Mouse (Mus musculus) hindbrain, embryonic 10.5 days (tissue): Measurements from ENCODE around the gene Troap. TPM values are rescaled to one million over a fixed set of nuclear protein-coding genes. Genes with fewer than 3 reads are reported as not detected.
A peak's percentile ranks its signal among the peaks of the same experiment; 100 is the strongest.

Source experiments
- DNase-seq: peaks from one replicate; pipeline ENCODE4 v3.0.0-alpha.2; 2017; ENCODE audit warnings: low spot score
- H3K27ac ChIP-seq: fragments of 300-500 bp; sonication (generic); 2 replicates; pipeline ENCODE4 v1.5.1; 2016; ENCODE audit warnings: mild to moderate bottlenecking, moderate library complexity
- H3K27me3 ChIP-seq: fragments of 300-500 bp; sonication (generic); 2 replicates; pipeline ENCODE4 v1.6.1; 2016; ENCODE audit warnings: mild to moderate bottlenecking; ENCODE audit not compliant: poor library complexity, insufficient read depth, severe bottlenecking
- H3K36me3 ChIP-seq: fragments of 300-500 bp; sonication (generic); 2 replicates; pipeline ENCODE4 v1.6.1; 2016; ENCODE audit warnings: mild to moderate bottlenecking, moderate library complexity
- H3K4me1 ChIP-seq: fragments of 300-500 bp; sonication (generic); replicated peaks from 2 replicates; pipeline ENCODE4 v1.6.1; 2016; ENCODE audit warnings: mild to moderate bottlenecking
- H3K4me3 ChIP-seq: fragments of 300-500 bp; sonication (generic); 2 replicates; pipeline ENCODE4 v1.5.1; 2016; ENCODE audit warnings: mild to moderate bottlenecking, moderate library complexity
- H3K9me3 ChIP-seq: fragments of 300-500 bp; sonication (generic); 2 replicates; pipeline ENCODE4 v1.6.1; 2016; ENCODE audit warnings: mild to moderate bottlenecking, moderate library complexity
- WGBS: fragments of 180-500 bp; shearing (Covaris S2); methylation state at CpG from one replicate; pipeline ENCODE4 v1.1.7; 2016; 5-methylcytosine and 5-hydroxymethylcytosine counted together
- polyA plus RNA-seq: library from polyadenylated mRNA; unstranded; fragments of >200 nt; fragmentation: Nextera tagmentation; extraction: Ambion mirVana; gene quantifications from 2 replicates; pipeline ENCODE4 v1.2.1, GENCODE M21; 2016

Troap gene
- polyA plus RNA-seq, 1 experiment from 2014 or later, result 41.6 TPM

DNA sequence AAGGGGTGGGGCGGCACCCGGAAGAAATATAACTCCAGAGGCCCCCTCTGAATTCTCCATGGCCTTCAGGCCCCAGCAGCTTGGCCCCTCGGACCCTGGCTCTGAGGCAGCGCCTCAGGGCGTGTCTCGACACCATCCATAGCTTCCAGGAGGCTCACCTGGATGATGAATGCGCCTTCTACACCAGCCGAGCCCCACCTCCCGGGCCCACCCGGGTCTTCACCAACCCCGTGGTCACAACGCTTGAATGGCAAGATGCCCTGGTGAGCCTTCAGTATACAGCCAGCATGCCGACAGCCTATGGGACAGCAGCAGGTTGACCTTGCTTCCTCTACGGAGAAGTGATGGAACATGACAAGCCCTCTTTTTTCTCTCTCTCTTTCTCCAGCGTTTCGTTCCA is 8.5 kb downstream of the Troap start:
- Histone ChIP-seq H3K9me3 (no peaks in the 10 kb centered on the region), H3K27ac (no peak overlapping the region), H3K4me1 (peaks cover 30% of the 10 kb centered on the region), H3K36me3 (peaks cover 65% of the 10 kb centered on the region), H3K4me3 (no peak overlapping the region), H3K27me3 (peaks cover 57% of the 10 kb centered on the region)
- WGBS, result 91% methylated on average over 16 of the region's 16 CpGs
- DNase-seq, result no peak

DNA sequence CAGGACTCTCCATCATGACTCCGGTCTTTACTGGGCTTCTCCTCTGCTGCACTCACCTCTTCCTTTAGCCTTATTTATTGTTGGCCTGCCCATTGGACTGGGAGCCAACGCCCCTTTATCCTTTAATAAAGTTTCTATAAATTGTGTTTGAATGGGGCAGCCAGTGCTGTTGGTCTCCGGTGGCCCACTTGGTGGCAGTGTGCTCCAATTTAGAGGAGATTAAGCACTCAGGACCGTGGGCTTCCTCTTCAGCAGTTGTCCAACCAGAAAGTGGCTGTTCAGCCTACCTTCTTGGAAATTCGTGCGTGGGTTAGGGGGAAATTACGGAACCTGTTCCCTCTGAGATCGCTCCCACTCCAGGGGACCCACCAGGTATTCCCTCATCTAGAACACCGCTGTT is 8.9 kb downstream of the Troap start:
- H3K4me3 ChIP-seq, result no peak overlapping the region
- H3K9me3 ChIP-seq, result no peaks in the 10 kb centered on the region
- H3K27me3 ChIP-seq, result peaks cover 61% of the 10 kb centered on the region
- peak; percentile 46 for DNase-seq
- 76% methylated on average over 9 of the region's 9 CpGs for WGBS
- peaks cover 61% of the 10 kb centered on the region for H3K36me3 ChIP-seq
- no peak overlapping the region for H3K27ac ChIP-seq
- peaks cover 30% of the 10 kb centered on the region for H3K4me1 ChIP-seq

DNA sequence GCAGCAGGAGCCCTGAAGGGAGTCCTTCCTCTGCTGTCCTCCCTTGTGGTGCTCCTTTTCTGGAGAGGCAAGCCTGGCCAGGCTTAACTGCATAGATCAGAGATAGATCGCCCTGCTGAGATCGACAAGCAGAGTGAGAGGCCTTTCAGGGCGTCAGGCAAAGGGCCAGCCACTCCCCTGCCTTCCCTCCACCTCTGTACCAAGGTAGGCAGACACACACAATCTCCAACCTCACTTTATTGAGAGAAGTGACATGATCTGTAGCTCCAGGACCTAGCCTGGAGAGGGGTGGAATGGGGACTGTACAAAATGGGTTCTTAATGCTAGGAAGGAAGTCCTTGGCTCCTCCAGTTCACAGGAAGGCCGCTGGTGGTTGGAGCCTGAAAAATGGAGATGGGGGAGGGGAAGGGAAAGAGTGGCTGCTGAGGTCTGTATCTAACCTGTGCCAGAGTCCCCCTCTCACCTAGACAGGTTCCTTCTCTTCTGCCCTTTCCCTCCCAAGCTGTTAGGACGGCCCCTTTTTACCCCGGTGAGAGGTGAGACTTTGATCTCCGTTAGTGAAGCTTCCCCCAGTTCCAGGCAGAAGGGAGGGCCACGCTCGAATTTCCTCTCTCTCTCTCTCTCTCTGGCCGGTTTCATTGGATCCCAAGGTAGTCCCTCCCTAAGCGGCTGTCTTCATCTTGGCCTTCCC is 9.6 kb downstream of the Troap start:
- DNase-seq, result no peak
- Histone ChIP-seq H3K9me3 (no peaks in the 10 kb centered on the region), H3K4me3 (peak overlapping the region; percentile 29), H3K36me3 (peaks cover 53% of the 10 kb centered on the region), H3K27me3 (peaks cover 68% of the 10 kb centered on the region), H3K27ac (no peak overlapping the region), H3K4me1 (peaks cover 33% of the 10 kb centered on the region)
- 6% methylated on average over 11 of the region's 11 CpGs for WGBS

DNA sequence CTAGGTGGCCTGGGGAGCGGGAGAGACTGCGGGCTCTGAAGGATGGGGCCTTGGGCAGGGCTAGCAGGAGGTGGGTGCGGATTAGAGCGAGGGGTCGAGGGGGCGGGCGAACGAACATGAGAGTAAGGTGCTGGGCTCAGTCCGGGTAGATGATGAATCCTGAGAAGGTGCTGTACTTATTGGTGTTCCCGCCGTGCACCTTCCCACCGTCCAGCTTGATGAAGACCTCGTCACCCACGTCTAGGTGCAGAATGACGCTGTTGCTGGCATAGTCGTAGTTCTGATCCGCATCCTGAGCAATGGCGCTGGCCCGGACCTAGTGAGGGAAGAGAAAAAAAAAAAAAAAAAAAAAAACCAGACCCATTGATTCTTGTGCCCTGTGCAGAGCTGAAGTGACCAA is 10.2 kb downstream of the Troap start:
- Histone ChIP-seq H3K27me3 (peaks cover 74% of the 10 kb centered on the region), H3K36me3 (peaks cover 47% of the 10 kb centered on the region), H3K9me3 (no peaks in the 10 kb centered on the region), H3K27ac (no peak overlapping the region), H3K4me3 (peak overlapping the region; percentile 29), H3K4me1 (peaks cover 39% of the 10 kb centered on the region)
- 8% methylated on average over 19 of the region's 19 CpGs for WGBS
- no peak for DNase-seq

DNA sequence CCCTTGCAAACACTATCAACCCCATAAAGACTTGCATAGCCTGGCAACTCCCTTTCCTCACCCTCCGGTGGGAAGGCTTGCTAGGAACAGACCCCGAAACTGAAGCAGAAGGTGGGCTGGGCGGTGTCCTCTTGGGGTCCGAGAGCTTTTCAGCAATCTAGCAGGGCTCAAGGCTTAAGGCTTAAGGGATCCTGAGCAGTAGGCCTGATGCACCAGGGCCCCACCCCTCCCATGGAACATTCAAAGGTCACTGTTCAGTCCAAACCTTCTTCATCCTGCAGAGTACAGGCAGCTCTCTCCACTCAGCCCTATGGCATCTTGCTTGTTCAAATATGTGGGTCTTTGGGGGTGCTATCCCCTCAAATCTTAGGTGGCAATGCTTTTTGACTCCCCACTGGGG is 11.6 kb downstream of the Troap start:
- no peaks in the 10 kb centered on the region for H3K9me3 ChIP-seq
- peaks cover 53% of the 10 kb centered on the region for H3K4me1 ChIP-seq
- peak overlapping the region; percentile 43; the same call in 1 of the 2 replicates for H3K4me3 ChIP-seq
- DNase-seq, result no peak
- peaks cover 88% of the 10 kb centered on the region for H3K27me3 ChIP-seq
- H3K27ac ChIP-seq, result no peak overlapping the region
- peaks cover 33% of the 10 kb centered on the region for H3K36me3 ChIP-seq
- WGBS, result 67% methylated on average over 4 of the region's 4 CpGs

DNA sequence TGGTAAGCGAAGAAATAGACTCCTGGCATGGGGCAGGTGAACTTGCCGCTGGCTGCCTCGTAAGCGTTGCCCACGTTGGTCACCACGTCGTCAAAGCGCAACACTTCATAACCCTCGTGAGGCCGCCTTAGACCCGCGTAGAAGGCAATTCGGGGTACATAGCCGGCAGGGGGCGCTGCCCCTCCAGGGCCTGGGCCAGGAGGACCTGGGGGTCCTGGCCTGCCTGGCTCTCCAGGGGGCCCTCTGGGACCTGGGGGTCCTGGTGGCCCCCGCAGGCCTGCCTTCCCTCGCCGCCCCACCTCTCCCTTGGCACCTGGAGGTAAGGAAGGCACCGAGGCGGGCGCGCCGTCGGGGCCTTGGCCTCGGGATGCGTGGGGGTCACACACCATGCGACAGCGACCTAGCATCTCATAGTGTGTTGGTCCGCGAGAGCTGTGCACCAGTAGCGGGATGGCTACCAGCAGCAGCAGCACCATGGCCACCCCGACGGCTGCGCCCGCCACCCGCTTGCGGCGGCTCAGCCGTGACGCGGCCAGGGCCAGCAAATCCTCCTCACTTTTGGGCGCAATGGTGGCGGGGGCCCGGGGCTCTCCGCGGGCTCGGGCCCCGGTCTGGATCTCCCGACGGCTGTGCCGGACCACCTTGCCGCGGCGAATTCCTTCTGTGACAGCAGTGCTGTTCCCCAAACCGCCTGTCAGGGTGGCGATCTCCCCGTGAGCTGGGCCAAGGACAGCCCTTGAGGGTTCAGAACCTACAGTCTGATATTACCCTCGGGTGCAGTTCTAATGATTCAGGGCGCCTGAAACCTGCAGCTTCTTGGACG is 13.1 kb downstream of the Troap start, which contains the start of gene C1ql4:
TSS of gene C1ql4 (minus strand) at position 565 of the 823 bp plus-strand sequence.
- WGBS, result 8% methylated on average over 60 of the region's 60 CpGs
- Histone ChIP-seq H3K9me3 (no peaks in the 10 kb centered on the region), H3K27ac (peak within 1 kb of the TSS; percentile 71), H3K4me1 (peaks cover 62% of the 10 kb centered on the region), H3K27me3 (peaks cover 100% of the 10 kb centered on the region), H3K4me3 (peak within 1 kb of the TSS; percentile 43), H3K36me3 (peaks cover 19% of the 10 kb centered on the region)
- peak; percentile 47 for DNase-seq

DNA sequence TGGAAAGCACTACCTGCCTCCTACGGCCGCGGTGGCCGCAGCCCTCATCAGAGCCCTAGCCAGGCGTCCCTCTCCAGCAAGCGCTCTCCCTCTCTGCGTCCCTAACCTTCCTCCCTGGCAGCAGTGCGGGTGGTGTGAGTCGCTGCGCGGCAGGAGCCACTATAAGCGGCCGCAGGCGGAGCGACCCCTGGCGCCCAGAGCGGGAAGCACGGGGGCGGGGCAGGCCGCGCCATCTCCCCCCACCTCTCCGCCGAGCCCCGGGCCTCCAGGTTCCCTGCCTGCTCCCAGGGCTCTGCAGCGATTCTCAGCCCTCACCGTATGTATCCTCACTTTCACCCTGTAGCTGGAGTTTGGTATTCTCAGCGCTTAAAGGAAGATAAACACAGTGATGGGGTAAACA is 13.9 kb downstream of the Troap start:
- Histone ChIP-seq H3K27ac (peak overlapping the region; percentile 71), H3K4me1 (peaks cover 70% of the 10 kb centered on the region), H3K27me3 (peaks cover 100% of the 10 kb centered on the region), H3K9me3 (no peaks in the 10 kb centered on the region), H3K4me3 (peak overlapping the region; percentile 43), H3K36me3 (peaks cover 11% of the 10 kb centered on the region)
- under 1% methylated on average over 27 of the region's 27 CpGs for WGBS
- peak; percentile 87 for DNase-seq

DNA sequence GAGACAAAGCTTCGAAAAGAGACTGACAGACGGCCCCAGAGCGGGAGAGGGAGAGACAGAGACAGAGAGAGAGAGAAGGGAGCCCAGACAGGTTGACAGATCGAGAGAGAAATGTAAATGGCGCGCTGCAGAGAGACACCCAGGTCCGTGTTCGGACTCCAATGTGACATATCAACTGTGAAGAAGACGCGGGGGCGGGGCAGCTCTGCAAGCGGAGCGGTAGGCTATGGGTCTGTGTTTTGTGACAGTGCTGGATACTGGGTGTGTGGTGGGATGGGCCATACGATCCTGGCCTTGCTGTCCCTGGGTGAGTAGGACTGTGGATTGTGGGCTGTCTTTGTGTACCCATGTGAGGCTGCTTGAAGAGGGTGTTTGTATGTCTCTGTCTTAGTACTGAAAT is 14.7 kb downstream of the Troap start:
- 5% methylated on average over 14 of the region's 14 CpGs for WGBS
- Histone ChIP-seq H3K27me3 (peaks cover 99% of the 10 kb centered on the region), H3K4me3 (peak overlapping the region; percentile 43), H3K36me3 (peaks cover 3% of the 10 kb centered on the region; the same call in 1 of the 2 replicates), H3K9me3 (no peaks in the 10 kb centered on the region), H3K27ac (peak overlapping the region; percentile 50; the same call in 1 of the 2 replicates), H3K4me1 (peaks cover 70% of the 10 kb centered on the region)
- DNase-seq, result no peak

DNA sequence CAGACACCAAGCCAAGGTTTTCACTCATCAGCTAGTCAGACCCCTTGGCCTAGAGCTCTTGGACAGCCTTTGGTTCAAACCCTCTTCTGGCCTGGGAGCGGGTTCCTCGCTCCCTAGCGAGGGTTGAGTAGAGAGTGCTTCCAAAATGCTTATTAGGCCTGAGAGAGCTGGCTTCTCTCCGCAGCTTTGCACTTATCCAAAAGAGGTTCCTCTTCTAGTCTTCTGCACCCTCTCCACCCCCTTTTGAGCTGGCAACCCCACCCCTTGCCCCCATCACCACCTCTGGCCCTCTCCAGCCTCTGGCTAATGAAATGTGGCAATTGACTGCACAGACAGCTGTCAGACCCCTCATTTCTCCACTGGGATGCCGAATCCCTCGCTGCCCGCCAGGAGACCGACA is 18.5 kb downstream of the Troap start, which contains the start of gene Dnajc22:
TSS of gene Dnajc22 (plus strand) at position 301 of the 400 bp plus-strand sequence.
- DNase-seq, result no peak

DNA sequence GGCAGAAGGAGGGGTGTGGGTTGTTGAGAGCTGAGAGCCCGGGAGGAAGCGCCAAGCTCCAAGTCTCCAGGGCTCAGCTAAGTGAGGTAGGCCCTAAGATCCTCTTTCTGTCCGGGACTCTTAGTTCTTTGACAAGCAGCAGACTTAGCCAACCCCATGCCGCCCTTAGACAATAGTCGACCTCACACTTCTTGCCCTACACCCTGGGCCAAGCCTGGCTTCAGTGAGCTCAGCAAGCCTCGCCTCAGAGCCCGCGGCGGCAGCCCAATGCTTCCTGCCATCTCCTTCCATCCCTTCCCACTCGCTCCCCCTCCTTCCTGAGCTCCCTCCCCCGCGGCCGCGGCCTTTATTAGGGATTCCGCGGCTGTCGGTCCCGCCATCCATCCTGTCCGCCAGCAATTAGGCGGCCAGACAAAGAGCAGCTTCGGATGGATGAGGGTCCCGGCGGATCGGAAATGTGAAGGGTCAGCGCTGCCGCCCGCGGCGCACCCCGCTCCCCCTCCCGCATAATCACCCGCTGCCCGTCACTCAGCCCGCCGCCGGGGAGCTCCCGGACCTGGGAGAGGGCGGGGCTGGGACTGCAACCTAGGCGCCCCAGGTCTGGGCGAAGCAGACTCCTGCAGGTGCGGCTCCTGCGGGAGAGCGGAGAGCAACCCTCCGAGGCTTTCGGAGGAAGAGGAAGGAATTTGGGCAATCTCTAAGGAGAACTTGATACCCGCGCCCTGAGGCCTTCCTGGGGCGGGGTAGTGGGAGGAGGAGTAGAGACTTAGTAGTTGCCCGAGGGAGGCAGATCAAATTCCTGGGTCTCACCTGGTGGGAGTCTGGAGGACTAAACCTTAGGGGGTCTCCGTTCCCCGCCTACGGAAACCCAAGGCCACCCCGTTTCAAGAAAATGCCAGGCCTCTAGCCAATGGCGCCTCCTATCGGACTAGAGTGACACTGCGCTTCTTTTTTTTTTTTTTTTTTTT is 19.2 kb downstream of the Troap start:
- peaks cover 96% of the 10 kb centered on the region for H3K27me3 ChIP-seq
- H3K36me3 ChIP-seq, result no peaks in the 10 kb centered on the region
- DNase-seq, result peak; percentile 85
- H3K4me1 ChIP-seq, result peaks cover 91% of the 10 kb centered on the region
- WGBS, result 1% methylated on average over 56 of the region's 56 CpGs
- H3K9me3 ChIP-seq, result no peaks in the 10 kb centered on the region
- peak overlapping the region; percentile 50 for H3K4me3 ChIP-seq
- H3K27ac ChIP-seq, result peak overlapping the region; percentile 81

More for the DNA sequence above, 18.5 kb downstream of the Troap start, which contains the start of gene Dnajc22:
- Histone ChIP-seq H3K27ac (peak within 1 kb of the TSS; percentile 81), H3K4me1 (peaks cover 91% of the 10 kb centered on the region), H3K9me3 (no peaks in the 10 kb centered on the region), H3K36me3 (no peaks in the 10 kb centered on the region), H3K27me3 (peaks cover 96% of the 10 kb centered on the region), H3K4me3 (peak within 1 kb of the TSS; percentile 50)
- 10% methylated on average over 8 of the region's 8 CpGs for WGBS

DNA sequence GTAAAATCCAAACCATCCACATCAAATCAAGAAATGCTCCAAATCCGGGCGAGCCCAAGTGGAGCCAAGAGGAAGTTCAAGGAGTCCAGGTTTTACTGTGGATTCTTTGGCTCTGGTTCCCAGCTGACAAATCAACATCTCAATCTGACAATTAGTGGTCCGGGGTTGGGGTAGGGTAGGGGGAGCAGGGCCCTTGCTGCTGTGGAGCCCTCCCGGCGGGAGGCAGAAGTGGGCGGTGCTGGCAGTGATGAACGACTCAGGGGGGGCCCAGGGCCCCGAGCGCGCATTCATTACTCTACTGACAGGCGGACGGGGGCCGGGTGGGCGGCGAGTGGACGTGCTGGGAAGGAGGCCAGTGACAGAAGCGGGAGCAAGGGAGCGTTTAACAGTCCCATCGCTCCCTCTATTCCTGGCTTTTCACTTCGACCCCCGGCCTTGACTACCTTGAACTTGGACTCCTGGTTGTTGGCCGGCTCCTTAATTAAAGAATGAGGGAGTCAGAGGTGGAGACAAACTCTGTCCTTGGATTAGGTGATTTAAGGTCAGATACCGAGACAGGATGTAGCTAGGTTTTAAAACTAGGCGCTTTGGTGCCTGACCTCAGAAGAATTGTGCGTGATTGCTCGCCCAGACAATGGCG is 20.4 kb downstream of the Troap start:
- Histone ChIP-seq H3K27ac (peak overlapping the region; percentile 30; the same call in 1 of the 2 replicates), H3K36me3 (no peaks in the 10 kb centered on the region), H3K9me3 (no peaks in the 10 kb centered on the region), H3K4me3 (peak overlapping the region; percentile 28; the same call in 1 of the 2 replicates), H3K27me3 (peaks cover 96% of the 10 kb centered on the region), H3K4me1 (peaks cover 88% of the 10 kb centered on the region)
- WGBS, result 1% methylated on average over 27 of the region's 27 CpGs
- DNase-seq, result peak; percentile 74

DNA sequence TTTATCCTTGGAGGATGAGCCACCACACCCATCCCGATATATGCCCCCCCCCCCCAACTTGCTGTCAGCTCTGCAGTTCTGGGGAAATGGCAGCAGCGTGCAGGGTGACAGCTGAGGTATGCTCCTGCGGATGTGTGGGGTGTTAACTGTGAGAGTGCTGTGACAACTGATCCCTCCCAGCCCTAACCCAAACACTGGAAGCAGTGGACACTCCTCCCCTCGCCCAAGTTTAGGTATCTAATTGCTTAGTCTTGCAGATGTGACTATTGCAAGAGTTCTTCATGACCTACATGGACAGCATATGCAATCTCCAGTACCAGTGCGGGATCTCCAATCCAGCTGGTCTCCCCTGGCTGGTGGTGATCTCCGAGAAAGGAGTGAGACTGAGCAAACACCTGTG is 21.0 kb downstream of the Troap start:
- no peaks in the 10 kb centered on the region for H3K36me3 ChIP-seq
- DNase-seq, result no peak
- H3K27me3 ChIP-seq, result peaks cover 96% of the 10 kb centered on the region
- H3K4me3 ChIP-seq, result peak overlapping the region; percentile 28; the same call in 1 of the 2 replicates
- peaks cover 82% of the 10 kb centered on the region for H3K4me1 ChIP-seq
- H3K27ac ChIP-seq, result peak overlapping the region; percentile 30
- H3K9me3 ChIP-seq, result no peaks in the 10 kb centered on the region
- 1% methylated on average over 6 of the region's 6 CpGs for WGBS
